Mouse (Mus musculus) kidney, postnatal 36 days (tissue): Measurements from ENCODE around the gene Rbfox1.

Experiments
- DNase-seq, 2 experiments: peaks; one replicate each; pipeline ENCODE4 v3.0.0; 2021 to 2022; ENCODE audit warnings: mixed read lengths in 2 of 2

Gene Rbfox1

GRCm38 (mm10) chr16:7425386-7426089 lies 1540.4 kb downstream of the Rbfox1 start:
- DNase-seq: no peak

DNA sequence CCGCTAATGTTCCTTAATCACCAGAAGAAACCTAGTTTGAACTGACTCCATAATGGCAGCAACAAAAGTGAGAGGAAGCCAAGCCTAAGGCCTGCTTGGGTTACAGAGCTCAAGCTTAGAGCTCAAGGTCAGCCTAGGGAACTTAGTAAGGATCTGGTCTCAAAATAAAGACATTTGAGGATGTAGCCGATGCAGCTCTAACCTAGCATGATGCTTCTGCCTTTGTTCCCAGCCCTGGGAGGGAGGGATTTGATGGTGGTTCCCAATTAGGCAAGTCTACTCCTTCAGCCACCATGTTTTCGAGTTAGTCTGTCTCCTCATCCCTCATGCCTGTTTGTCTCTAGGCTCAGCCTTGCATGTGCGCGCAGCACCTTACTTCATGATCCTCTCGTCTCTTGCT lies 1548.1 kb downstream of the Rbfox1 start:
- DNase-seq: no peak

DNA sequence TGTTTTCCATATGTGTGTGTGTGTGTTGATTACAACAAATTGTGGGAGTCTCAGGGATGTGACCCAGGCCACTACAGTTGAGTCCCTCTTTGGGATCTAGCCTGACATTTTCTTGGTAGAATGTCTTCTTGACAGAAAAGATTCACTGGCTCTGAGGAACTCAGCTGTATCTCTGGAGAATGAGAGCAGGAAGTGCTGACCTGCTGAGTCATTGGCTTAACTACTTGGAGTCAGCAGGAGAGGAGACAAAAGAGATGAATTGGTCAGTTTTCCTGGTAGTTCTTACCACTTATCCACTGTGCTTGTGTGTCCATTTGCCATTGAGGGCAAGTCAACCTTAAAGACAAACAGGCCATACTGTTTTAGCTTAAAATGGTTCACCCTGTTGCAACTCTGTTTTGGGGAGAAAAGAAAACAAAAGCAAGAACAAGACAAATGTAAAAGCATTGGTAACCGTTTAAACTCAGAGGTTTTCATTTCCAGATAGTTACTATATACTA lies 1561.7 kb downstream of the Rbfox1 start:
- peak; percentile 5 to 13 for DNase-seq

- DNase-seq: peak in 1 of 2 experiments; percentile 27
Measured at GRCm38 (mm10) chr16:7447718-7448649, 1562.8 kb downstream of the Rbfox1 start.

- no peak for DNase-seq
Measured at GRCm38 (mm10) chr16:7451193-7451592, 1566.0 kb downstream of the Rbfox1 start.

DNA sequence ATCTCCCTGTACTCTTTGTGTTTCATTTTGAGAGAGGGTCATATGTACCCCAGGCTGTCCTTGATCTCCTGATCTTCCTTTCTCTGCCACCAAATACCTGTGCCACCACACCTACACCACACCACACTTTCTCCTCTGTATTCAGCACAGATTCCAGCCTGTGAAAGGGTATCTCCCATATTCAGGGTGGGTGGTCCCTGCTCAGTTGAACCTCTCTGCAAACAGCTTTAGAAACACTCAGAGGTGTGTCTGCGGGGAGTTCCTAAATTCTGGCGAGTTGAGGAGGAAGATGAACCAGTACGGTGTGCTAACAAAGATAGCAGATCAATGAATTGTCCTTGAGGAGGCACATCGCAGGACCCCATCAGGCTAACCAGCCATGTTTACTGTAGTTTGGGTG lies 1572.4 kb downstream of the Rbfox1 start:
- DNase-seq: no peak
